Mouse (Mus musculus): ENCODE data around the gene Rrad. TPM values are rescaled to one million over a fixed set of nuclear protein-coding genes. Genes with fewer than 3 reads are reported as not detected.

The Rrad gene
- polyA plus RNA-seq, 1 experiment from 2014 or later: 3.1 TPM

DNA sequence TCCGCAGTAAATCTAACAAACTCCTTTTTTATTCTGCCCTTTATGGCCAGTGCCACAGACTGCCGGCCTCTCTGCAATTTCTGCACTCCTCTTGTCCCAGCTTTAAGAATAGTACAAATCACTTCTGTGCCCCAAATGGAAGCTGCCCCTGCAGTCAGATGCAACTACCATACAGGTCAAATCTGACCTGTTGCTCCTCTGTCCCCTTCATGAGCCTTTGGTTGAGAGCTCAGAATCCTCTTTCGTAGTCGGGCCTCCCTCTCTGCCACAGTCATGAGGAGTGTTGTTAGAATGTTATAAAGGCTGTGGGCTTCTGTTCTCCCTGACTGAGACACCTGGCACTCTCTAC lies 27.9 kb downstream of the Rrad start:
- ATAC-seq (ENCODE audit: low FRiP score): no peak
- H3K27me3 ChIP-seq (ENCODE audit: control insufficient read depth, insufficient read depth, low read length): no peaks in the 10 kb centered on the region
- no peak overlapping the region for H3K9ac ChIP-seq (ENCODE audit: low read length)
- 71% methylated on average over 4 of the region's 4 CpGs for WGBS
- H3K36me3 ChIP-seq (ENCODE audit: control insufficient read depth, insufficient read depth, low read length): no peaks in the 10 kb centered on the region
- H3K27ac ChIP-seq (ENCODE audit: low read depth, low read length): no peak overlapping the region
- H3K4me3 ChIP-seq (ENCODE audit: low read depth, low read length): no peak overlapping the region
- H3K9me3 ChIP-seq (ENCODE audit: control insufficient read depth, low read length): no peaks in the 10 kb centered on the region
- no peaks in the 10 kb centered on the region for H3K4me1 ChIP-seq (ENCODE audit: control insufficient read depth, insufficient read depth, low read length)
- peak; percentile 81 for DNase-seq (ENCODE audit: low spot score, missing footprints)
- H3K4me2 ChIP-seq: no peak overlapping the region

DNA sequence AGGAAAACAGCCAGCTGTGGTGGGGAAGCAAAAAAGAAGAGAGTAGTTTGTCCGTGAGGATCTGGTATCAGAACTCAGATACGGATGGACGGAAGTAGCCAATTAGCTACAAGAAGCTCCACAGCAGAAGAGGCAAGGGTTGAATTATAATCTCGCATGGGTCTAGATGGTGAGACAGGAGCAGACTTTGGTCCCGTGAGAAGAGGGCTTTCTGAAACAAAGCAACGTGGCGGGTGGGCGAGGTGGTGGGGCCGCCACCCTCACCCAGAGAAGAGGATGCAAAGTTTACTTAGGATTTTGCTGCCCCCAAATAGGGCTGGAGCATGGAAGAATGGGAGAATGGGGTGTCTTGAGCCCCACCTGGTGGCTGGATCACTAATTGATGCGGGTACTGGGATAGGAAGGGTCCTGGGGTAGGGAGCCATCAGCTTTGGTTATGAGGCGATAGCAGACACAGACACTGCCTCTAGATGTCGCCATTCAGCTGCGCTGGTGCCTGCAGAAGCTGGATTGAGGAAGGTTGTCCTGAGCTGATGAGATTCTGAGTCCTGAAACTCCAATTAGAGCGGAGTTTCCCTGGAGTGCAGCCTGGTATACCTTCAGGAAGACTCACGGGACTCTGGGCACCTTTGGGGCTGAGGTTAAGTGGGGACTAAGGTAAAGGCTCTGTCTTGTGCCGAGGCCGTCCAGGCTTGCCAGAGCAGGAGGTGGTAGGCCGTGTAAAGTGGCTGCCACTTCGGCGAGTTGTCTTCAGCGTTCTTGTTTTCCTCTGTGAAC lies 28.5 kb downstream of the Rrad start:
- Histone ChIP-seq H3K4me1 (ENCODE audit: control insufficient read depth, insufficient read depth, low read length) (no peaks in the 10 kb centered on the region), H3K4me2 (peak overlapping the region; percentile 34), H3K4me3 (ENCODE audit: low read depth, low read length) (0 out of 2 replicates have a peak overlapping the region, but pooled peaks have one; percentile 4), H3K9ac (ENCODE audit: low read length) (no peak overlapping the region), H3K27me3 (ENCODE audit: control insufficient read depth, insufficient read depth, low read length) (no peaks in the 10 kb centered on the region), H3K27ac (ENCODE audit: low read depth, low read length) (no peak overlapping the region), H3K36me3 (ENCODE audit: control insufficient read depth, insufficient read depth, low read length) (no peaks in the 10 kb centered on the region), H3K9me3 (ENCODE audit: control insufficient read depth, low read length) (no peaks in the 10 kb centered on the region)
- DNase-seq (ENCODE audit: low spot score, missing footprints) (peak; percentile 98), ATAC-seq (ENCODE audit: low FRiP score) (peak; percentile 92)
- WGBS: 17% methylated on average over 21 of the region's 21 CpGs

DNA sequence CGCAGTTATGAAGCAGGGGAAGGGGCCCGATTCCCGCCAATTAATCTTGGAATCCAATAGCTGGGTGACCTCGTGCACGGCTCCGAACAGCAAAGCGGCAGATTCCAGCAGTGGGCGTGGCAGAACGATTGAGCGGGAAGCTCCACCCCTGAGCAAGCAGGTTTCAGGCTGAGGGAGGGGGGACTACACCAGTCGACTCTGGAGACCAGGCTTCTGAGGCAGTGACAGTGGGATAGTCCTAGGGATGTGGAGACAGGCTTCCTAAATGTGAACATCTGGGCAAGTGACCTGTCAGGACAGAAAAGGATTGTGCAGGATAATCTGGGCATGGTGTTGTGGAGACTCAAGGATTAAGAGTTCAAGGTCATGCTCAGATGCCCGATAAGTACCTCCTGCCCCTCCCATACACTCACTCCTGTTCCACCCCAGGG lies 29.2 kb downstream of the Rrad start:
- peak; percentile 64 for ATAC-seq (ENCODE audit: low FRiP score)
- H3K4me3 ChIP-seq (ENCODE audit: low read depth, low read length): no peak overlapping the region
- H3K4me1 ChIP-seq (ENCODE audit: control insufficient read depth, insufficient read depth, low read length): no peaks in the 10 kb centered on the region

DNA sequence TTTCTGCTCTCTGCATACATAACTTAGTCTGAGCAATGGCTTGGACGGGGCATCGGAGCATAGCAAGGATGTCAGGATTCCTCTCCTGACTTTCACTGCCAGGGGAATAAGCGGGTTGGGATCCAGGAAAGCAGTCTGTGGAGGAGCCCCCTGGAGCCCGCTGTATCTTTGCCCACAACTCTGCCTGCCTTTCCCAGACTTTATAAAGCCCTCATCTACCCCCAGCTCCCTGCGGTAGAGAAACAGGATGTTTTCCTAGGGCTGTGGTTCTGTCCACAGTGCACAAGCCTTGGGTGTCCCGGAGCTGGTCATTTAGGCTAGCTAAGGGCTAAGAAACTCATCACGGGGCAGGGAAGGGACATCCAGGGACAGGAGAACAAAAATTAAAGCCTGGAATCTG lies 29.7 kb downstream of the Rrad start:
- H3K4me3 ChIP-seq (ENCODE audit: low read depth, low read length): no peak overlapping the region

More for the DNA sequence above, 29.2 kb downstream of the Rrad start:
- Histone ChIP-seq H3K27me3 (ENCODE audit: control insufficient read depth, insufficient read depth, low read length) (no peaks in the 10 kb centered on the region), H3K4me2 (peak overlapping the region; percentile 34), H3K9ac (ENCODE audit: low read length) (no peak overlapping the region), H3K9me3 (ENCODE audit: control insufficient read depth, low read length) (no peaks in the 10 kb centered on the region), H3K27ac (ENCODE audit: low read depth, low read length) (no peak overlapping the region), H3K36me3 (ENCODE audit: control insufficient read depth, insufficient read depth, low read length) (no peaks in the 10 kb centered on the region; the same call in 1 of the 2 replicates)
- WGBS: 3% methylated on average over 12 of the region's 12 CpGs
- DNase-seq (ENCODE audit: low spot score, missing footprints): peak; percentile 93

DNA sequence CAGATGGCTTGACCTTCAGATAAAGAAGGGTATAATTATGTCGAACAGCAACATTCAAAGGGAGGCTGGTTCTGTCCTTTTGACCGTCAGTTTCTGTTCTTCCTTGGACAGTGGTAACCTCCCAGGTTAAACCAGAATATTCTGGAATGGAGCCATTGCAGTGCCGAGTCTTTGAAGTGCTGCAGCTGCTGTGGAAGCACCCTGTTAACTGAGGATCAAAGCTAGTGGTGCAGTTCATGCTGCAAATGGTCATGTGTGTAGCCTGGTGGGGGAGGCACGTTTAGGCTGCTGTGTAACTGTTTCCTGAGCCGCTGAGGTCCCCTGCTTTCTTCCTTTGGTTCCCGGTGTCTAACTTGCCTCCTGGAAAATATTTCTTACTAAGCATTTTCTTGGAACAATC lies 32.6 kb downstream of the Rrad start:
- Histone ChIP-seq H3K9ac (ENCODE audit: low read length) (no peak overlapping the region), H3K27ac (ENCODE audit: low read depth, low read length) (no peak overlapping the region), H3K4me2 (no peak overlapping the region), H3K27me3 (ENCODE audit: control insufficient read depth, insufficient read depth, low read length) (no peaks in the 10 kb centered on the region), H3K9me3 (ENCODE audit: control insufficient read depth, low read length) (no peaks in the 10 kb centered on the region), H3K36me3 (ENCODE audit: control insufficient read depth, insufficient read depth, low read length) (peaks cover 12% of the 10 kb centered on the region), H3K4me1 (ENCODE audit: control insufficient read depth, insufficient read depth, low read length) (no peaks in the 10 kb centered on the region), H3K4me3 (ENCODE audit: low read depth, low read length) (no peak overlapping the region)
- WGBS: 78% methylated on average over 6 of the region's 6 CpGs
- ATAC-seq (ENCODE audit: low FRiP score) (no peak), DNase-seq (ENCODE audit: low spot score, missing footprints) (no peak)

More for the DNA sequence above, 29.7 kb downstream of the Rrad start:
- WGBS: 17% methylated on average over 7 of the region's 7 CpGs
- H3K27ac ChIP-seq (ENCODE audit: low read depth, low read length): no peak overlapping the region
- ATAC-seq (ENCODE audit: low FRiP score) (no peak), DNase-seq (ENCODE audit: low spot score, missing footprints) (peak; percentile 87)
- no peaks in the 10 kb centered on the region for H3K27me3 ChIP-seq (ENCODE audit: control insufficient read depth, insufficient read depth, low read length)
- no peak overlapping the region for H3K9ac ChIP-seq (ENCODE audit: low read length)
- no peaks in the 10 kb centered on the region for H3K9me3 ChIP-seq (ENCODE audit: control insufficient read depth, low read length)
- H3K4me2 ChIP-seq: peak overlapping the region; percentile 34; the same call in 1 of the 2 replicates
- H3K36me3 ChIP-seq (ENCODE audit: control insufficient read depth, insufficient read depth, low read length): no peaks in the 10 kb centered on the region; the same call in 1 of the 2 replicates
- H3K4me1 ChIP-seq (ENCODE audit: control insufficient read depth, insufficient read depth, low read length): no peaks in the 10 kb centered on the region

DNA sequence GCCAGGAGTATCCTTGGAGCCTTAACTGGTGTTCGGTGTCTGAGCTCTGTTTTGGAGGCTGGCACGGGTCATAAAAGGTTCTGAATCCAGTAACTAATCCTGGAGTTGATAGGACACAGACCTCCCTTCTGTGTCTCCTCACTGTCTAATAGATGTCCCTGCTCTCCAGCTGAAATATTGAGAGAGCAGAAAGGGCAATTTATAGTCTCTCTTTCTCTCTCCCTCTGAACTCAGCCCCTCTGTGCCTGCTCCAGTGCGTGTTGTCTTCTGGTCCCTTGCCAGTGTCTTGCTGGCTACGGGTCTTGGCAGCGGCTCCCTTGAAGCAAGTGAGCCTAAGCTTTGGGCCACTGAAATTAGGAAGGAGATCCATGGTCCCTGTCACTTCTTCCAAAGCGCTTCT lies 33.5 kb downstream of the Rrad start:
- no peak overlapping the region for H3K4me2 ChIP-seq
- peaks cover 12% of the 10 kb centered on the region for H3K36me3 ChIP-seq (ENCODE audit: control insufficient read depth, insufficient read depth, low read length)
- DNase-seq (ENCODE audit: low spot score, missing footprints) (peak; percentile 69), ATAC-seq (ENCODE audit: low FRiP score) (no peak)
- no peaks in the 10 kb centered on the region for H3K9me3 ChIP-seq (ENCODE audit: control insufficient read depth, low read length)
- H3K9ac ChIP-seq (ENCODE audit: low read length): no peak overlapping the region
- no peaks in the 10 kb centered on the region for H3K27me3 ChIP-seq (ENCODE audit: control insufficient read depth, insufficient read depth, low read length)
- no peak overlapping the region for H3K27ac ChIP-seq (ENCODE audit: low read depth, low read length)
- no peaks in the 10 kb centered on the region for H3K4me1 ChIP-seq (ENCODE audit: control insufficient read depth, insufficient read depth, low read length)
- H3K4me3 ChIP-seq (ENCODE audit: low read depth, low read length): no peak overlapping the region
- WGBS: 92% methylated on average over 6 of the region's 6 CpGs

DNA sequence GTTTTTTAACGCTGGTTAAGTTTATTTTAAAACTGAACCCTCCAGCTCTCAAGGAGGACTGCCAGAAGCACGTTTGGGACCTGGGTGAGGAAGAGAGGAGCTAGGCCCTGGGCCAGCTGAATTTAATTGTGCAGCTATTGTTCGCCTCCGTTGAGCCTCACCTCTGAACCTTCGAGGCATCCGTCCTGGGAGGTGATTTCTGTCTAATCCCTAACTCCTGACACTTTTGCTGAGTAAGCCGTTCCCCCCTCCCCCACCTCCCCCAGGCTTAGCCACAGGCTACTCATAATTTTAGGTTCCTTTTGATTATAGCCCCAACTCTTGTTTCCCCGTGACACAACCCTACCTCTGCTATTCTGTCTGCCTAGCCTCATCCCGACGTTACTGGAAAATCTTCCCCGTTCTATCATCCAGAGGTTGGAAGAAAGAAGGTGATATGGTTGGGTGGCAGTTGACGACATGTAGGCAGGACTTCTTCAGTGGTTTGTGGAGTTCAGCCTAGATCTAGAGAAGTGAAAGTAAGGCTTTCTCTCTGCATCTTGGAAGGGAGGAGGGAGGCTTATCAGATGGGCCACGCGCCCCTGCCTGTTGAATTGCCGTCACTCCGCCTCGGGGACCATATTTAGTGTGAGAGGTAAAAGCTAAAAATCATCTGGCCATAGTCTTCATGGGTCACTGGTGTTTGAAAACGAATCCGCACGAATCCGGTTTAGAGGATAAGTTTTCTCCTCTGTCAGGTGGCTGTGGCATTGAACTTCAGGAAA lies 35.2 kb downstream of the Rrad start:
- ATAC-seq (ENCODE audit: low FRiP score): no peak
- whole genome bisulfite sequencing: 86% methylated on average over 21 of the region's 21 CpGs

DNA sequence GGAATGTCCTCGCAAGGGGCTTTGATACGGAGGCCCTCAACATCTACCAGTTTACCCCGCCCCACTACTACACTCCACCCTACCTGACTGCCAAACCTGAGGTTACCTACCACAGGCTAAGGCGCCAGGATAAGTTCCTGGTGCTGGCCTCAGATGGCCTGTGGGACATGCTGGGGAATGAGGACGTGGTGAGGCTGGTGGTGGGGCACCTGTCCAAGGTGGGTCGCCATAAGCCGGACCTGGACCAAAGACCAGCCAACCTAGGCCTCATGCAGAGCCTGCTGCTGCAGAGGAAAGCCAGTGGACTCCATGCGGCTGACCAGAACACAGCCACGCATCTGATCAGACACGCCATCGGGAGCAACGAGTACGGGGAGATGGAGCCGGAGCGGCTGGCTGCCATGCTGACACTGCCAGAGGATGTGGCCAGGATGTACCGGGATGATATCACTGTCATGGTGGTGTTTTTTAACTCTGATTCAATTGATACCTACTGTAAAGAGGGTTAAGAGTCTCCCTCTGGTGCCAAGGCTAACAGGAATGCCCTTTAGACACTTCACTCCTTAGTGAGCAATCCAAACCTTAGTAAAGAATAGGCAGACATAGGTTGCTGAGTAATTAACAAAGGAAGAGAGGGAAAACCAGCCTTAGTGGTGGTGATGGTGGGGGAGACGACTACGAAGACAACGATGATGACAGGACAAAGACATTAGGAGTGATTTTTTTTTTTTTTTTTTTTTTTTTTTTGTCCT lies 36.3 kb downstream of the Rrad start:
- H3K27ac ChIP-seq (ENCODE audit: low read depth, low read length): no peak overlapping the region
- no peak overlapping the region for H3K4me3 ChIP-seq (ENCODE audit: low read depth, low read length)
- H3K36me3 ChIP-seq (ENCODE audit: control insufficient read depth, insufficient read depth, low read length): peaks cover 12% of the 10 kb centered on the region
- H3K27me3 ChIP-seq (ENCODE audit: control insufficient read depth, insufficient read depth, low read length): no peaks in the 10 kb centered on the region
- H3K4me2 ChIP-seq: no peak overlapping the region
- H3K9me3 ChIP-seq (ENCODE audit: control insufficient read depth, low read length): no peaks in the 10 kb centered on the region
- H3K9ac ChIP-seq (ENCODE audit: low read length): no peak overlapping the region
- WGBS: 94% methylated on average over 19 of the region's 19 CpGs
- ATAC-seq (ENCODE audit: low FRiP score): no peak
- peak; percentile 57 for DNase-seq (ENCODE audit: low spot score, missing footprints)
- H3K4me1 ChIP-seq (ENCODE audit: control insufficient read depth, insufficient read depth, low read length): peaks cover 3% of the 10 kb centered on the region; the same call in 1 of the 2 replicates

More for the DNA sequence above, 35.2 kb downstream of the Rrad start:
- Histone ChIP-seq H3K27me3 (ENCODE audit: control insufficient read depth, insufficient read depth, low read length) (no peaks in the 10 kb centered on the region), H3K9ac (ENCODE audit: low read length) (no peak overlapping the region), H3K4me1 (ENCODE audit: control insufficient read depth, insufficient read depth, low read length) (peaks cover under 1% of the 10 kb centered on the region; the same call in 1 of the 2 replicates), H3K4me2 (no peak overlapping the region), H3K36me3 (ENCODE audit: control insufficient read depth, insufficient read depth, low read length) (peaks cover 12% of the 10 kb centered on the region), H3K27ac (ENCODE audit: low read depth, low read length) (no peak overlapping the region), H3K4me3 (ENCODE audit: low read depth, low read length) (no peak overlapping the region), H3K9me3 (ENCODE audit: control insufficient read depth, low read length) (no peaks in the 10 kb centered on the region)
- DNase-seq (ENCODE audit: low spot score, missing footprints): peak; percentile 65

Data from midbrain, embryonic 11.5 days (tissue).